Mouse (Mus musculus) gastrocnemius, postnatal 25 days (tissue): ENCODE data around the gene Fsd1. TPM values are rescaled to one million over a fixed set of nuclear protein-coding genes. Genes with fewer than 3 reads are reported as not detected.

Experiments
- DNase-seq: peaks from one replicate; pipeline ENCODE4 v3.0.0; 2022
- total RNA-seq, 2 experiments: library from RNA; stranded (reverse); gene quantifications; 1 replicate in 1 of 2; 2 replicates in 1 of 2; pipeline ENCODE4 v1.2.3; 2021

The Fsd1 gene
- total RNA-seq, 2 experiments from 2014 or later, result not detected

- no peak for DNase-seq
Observed at GRCm38 (mm10) chr17:55963171-55963570, 23.1 kb upstream of the Fsd1 start.

GRCm38 (mm10) chr17:55964496-55964895 is 21.8 kb upstream of the Fsd1 start:
- no peak for DNase-seq

- no peak for DNase-seq
Observed at GRCm38 (mm10) chr17:55964996-55965395, 21.3 kb upstream of the Fsd1 start.

- DNase-seq, result no peak
Observed at GRCm38 (mm10) chr17:55967186-55967585, 19.1 kb upstream of the Fsd1 start.

GRCm38 (mm10) chr17:55968210-55968609 is 18.1 kb upstream of the Fsd1 start:
- no peak for DNase-seq

GRCm38 (mm10) chr17:55969560-55969959 is 16.7 kb upstream of the Fsd1 start:
- no peak for DNase-seq

GRCm38 (mm10) chr17:55969966-55970891 is 16.1 kb upstream of the Fsd1 start, which contains the start of gene Shd:
Gene Shd, plus strand, starts transcription at chr17:55970467.
- DNase-seq, result no peak

GRCm38 (mm10) chr17:55971453-55971852 is 14.9 kb upstream of the Fsd1 start:
- no peak for DNase-seq

GRCm38 (mm10) chr17:55976255-55976862 is 9.9 kb upstream of the Fsd1 start:
- DNase-seq, result peak; percentile 58

GRCm38 (mm10) chr17:55977301-55977700 is 9.0 kb upstream of the Fsd1 start:
- no peak for DNase-seq

GRCm38 (mm10) chr17:55990278-55990898 is 4.1 kb downstream of the Fsd1 start:
- DNase-seq, result no peak

- DNase-seq, result no peak
Observed at GRCm38 (mm10) chr17:55996007-55996406, 9.7 kb downstream of the Fsd1 start.

GRCm38 (mm10) chr17:55999794-56000499 is 13.6 kb downstream of the Fsd1 start:
- DNase-seq, result no peak

- DNase-seq, result no peak
Observed at GRCm38 (mm10) chr17:56003000-56003399, 16.7 kb downstream of the Fsd1 start.

GRCm38 (mm10) chr17:56005415-56006061 is 19.2 kb downstream of the Fsd1 start, which contains the start of the genes Stap2 and Mpnd:
Gene Stap2, minus strand, starts transcription at chr17:56005584.
Gene Mpnd, plus strand, starts transcription at chr17:56005711.
- DNase-seq, result peak; percentile 46

GRCm38 (mm10) chr17:56006956-56007355 is 20.6 kb downstream of the Fsd1 start:
- DNase-seq, result no peak

GRCm38 (mm10) chr17:56007444-56008355 is 21.4 kb downstream of the Fsd1 start:
- DNase-seq, result no peak

GRCm38 (mm10) chr17:56008356-56009087 is 22.2 kb downstream of the Fsd1 start:
- DNase-seq, result peak; percentile 92

- DNase-seq, result peak; percentile 91
Observed at GRCm38 (mm10) chr17:56009088-56009961, 23.0 kb downstream of the Fsd1 start.
